In the genomic region with DNA sequence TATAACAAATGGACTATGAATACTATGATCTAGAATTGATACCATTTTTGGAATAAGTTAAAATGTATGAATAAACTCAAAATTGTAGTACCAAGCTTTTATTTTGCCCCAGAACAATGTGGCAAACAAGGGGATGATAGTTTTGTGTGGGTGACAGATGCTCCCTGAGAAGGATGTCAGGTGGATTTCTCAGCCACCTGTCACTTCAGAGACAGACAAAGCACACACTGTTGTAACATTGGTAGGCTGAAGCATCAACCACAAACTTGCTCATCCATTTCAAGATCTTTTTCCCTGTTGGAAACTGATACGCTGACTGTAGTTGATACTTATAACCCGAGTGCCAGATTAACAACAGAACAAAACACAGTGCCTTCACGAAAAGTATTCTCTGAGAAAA, we compare ENCODE assay signal across 23 mouse cellular contexts.
"Had no signal": no experiment of that assay in that cellular context is flagged by ENCODE, and none has a peak within 500 bp of the region (broad histone marks: within the 10 kb centered on the region; RNA-seq: fewer than 3 reads in every experiment).

No protein-coding gene starts in this region.

- H3K4me2 ChIP-seq: embryonic facial prominence, embryonic 12.5 days; embryonic facial prominence, embryonic 13.5 days; embryonic facial prominence, embryonic 15.5 days; forebrain, embryonic 12.5 days; forebrain, embryonic 13.5 days; forebrain, embryonic 15.5 days had no signal

- DNase-seq: cerebellum, adult 8-10 months; cerebellum, adult 9-11 months; cerebellum, postnatal 10 days; cerebellum, postnatal 14 days; cerebellum, postnatal 36 days; embryo, embryonic 11 days; forebrain, postnatal 0 days; gastrocnemius, adult 2 months; gastrocnemius, postnatal 10 days; gastrocnemius, postnatal 14 days; gastrocnemius, postnatal 25 days; gastrocnemius, postnatal 36 days; heart, adult 18-20 months; heart, adult 2 months had no signal

- H3K4me3 ChIP-seq: embryonic facial prominence, embryonic 10.5 days; embryonic facial prominence, embryonic 12.5 days; embryonic facial prominence, embryonic 13.5 days; embryonic facial prominence, embryonic 15.5 days; erythroblast, embryonic 14.5 days; forebrain, embryonic 10.5 days; forebrain, embryonic 12.5 days; forebrain, embryonic 13.5 days; forebrain, embryonic 15.5 days; gastrocnemius, adult 2 months; heart, adult 2 months had no signal

- H3K27me3 ChIP-seq: embryonic facial prominence, embryonic 12.5 days; embryonic facial prominence, embryonic 13.5 days; embryonic facial prominence, embryonic 15.5 days; forebrain, embryonic 12.5 days; forebrain, embryonic 13.5 days; forebrain, embryonic 15.5 days had no signal

- H3K36me3 ChIP-seq: embryonic facial prominence, embryonic 10.5 days; embryonic facial prominence, embryonic 12.5 days; embryonic facial prominence, embryonic 13.5 days; embryonic facial prominence, embryonic 15.5 days; forebrain, embryonic 10.5 days; forebrain, embryonic 12.5 days; forebrain, embryonic 15.5 days had no signal
